Mouse (Mus musculus) ES-Bruce4 (cell line): ENCODE data around the gene 2010300C02Rik.

Experiments used
- CTCF ChIP-seq: IDR thresholded peaks from one replicate; pipeline ENCODE4 v1.8.1; 2011; ENCODE audit warnings: low read depth, low read length
- POLR2A ChIP-seq: IDR thresholded peaks from one replicate; pipeline ENCODE4 v1.8.1; 2011; ENCODE audit warnings: low read length; ENCODE audit not compliant: insufficient read depth

DNA sequence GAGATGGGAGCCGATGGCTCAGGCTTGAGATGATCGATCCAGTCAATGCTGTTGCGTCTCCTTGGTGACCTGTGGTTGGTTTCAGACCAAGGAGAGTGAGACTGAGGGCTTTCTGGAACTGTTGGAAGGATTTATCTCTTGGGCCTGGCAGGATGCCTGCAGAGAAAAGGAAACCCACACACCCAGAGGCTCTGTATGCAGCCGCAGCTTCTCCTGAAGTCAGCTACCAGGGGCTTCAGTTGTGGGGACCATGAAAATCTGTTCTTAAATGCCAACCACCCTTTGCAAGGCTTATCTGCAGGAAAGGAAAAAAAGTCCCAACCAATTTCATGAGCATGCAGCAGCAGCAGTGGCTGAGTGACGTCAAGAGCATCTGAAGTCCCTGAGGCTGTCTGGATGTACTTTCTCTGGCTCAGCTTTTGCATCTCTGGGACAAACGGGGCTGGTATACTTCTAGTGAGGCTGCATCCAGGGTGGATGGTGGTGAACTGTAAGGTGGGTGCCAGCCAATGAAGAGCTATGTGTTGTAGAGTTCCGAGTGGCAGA is 42.8 kb downstream of the 2010300C02Rik start:
- TF ChIP-seq CTCF (no peak), POLR2A (no peak)
